Mouse (Mus musculus) midbrain, embryonic 16.5 days (tissue): Measurements from ENCODE around the gene Lhfpl2. TPM values are rescaled to one million over a fixed set of nuclear protein-coding genes. Genes with fewer than 3 reads are reported as not detected.

ENCODE experiments used
- ATAC-seq: fragments of 200-750 bp; cut with Nextera tagmentation; 2 replicates; pipeline ENCODE4 v1.8.0; 2017; ENCODE audit warnings: moderate TSS enrichment
- H3K27ac ChIP-seq: fragments of 300-500 bp; sonication (generic); 2 replicates; pipeline ENCODE4 v1.5.1; 2014; ENCODE audit warnings: mild to moderate bottlenecking, low read length, mixed read lengths
- H3K27me3 ChIP-seq: fragments of 300-500 bp; sonication (generic); 2 replicates; pipeline ENCODE4 v1.6.1; 2014; ENCODE audit warnings: low read depth, low read length, mixed read lengths; ENCODE audit not compliant: control insufficient read depth, insufficient read depth
- H3K36me3 ChIP-seq: fragments of 300-500 bp; sonication (generic); 2 replicates; pipeline ENCODE4 v1.6.1; 2014; ENCODE audit warnings: mild to moderate bottlenecking, low read length, moderate library complexity, mixed read lengths; ENCODE audit not compliant: control insufficient read depth, insufficient read depth
- H3K4me1 ChIP-seq: fragments of 300-500 bp; sonication (generic); 2 replicates; pipeline ENCODE4 v1.6.1; 2014; ENCODE audit warnings: mild to moderate bottlenecking, low read length, mixed read lengths; ENCODE audit not compliant: control insufficient read depth, insufficient read depth
- H3K4me2 ChIP-seq: fragments of 300-500 bp; sonication (generic); 2 replicates; pipeline ENCODE4 v1.6.1; 2014; ENCODE audit warnings: mild to moderate bottlenecking, low read length, mixed read lengths
- H3K4me3 ChIP-seq: fragments of 300-500 bp; sonication (generic); 2 replicates; pipeline ENCODE4 v1.5.1; 2014; ENCODE audit warnings: low read depth, mild to moderate bottlenecking, low read length, moderate library complexity, mixed read lengths
- H3K9ac ChIP-seq: fragments of 300-500 bp; sonication (generic); 2 replicates; pipeline ENCODE4 v1.6.1; 2014; ENCODE audit warnings: low read depth, low read length, mixed read lengths
- H3K9me3 ChIP-seq: fragments of 300-500 bp; sonication (generic); replicated peaks from 2 replicates; pipeline ENCODE4 v1.6.1; 2014; ENCODE audit warnings: mild to moderate bottlenecking, low read length, mixed read lengths; ENCODE audit not compliant: control insufficient read depth, poor library complexity, severe bottlenecking
- WGBS: fragments of 180-500 bp; shearing (Covaris S2); extraction: QIAGEN DNeasy Blood & Tissue Kit; methylation state at CpG from one replicate; pipeline ENCODE4 v1.1.7; 2014; 5-methylcytosine and 5-hydroxymethylcytosine counted together
- polyA plus RNA-seq: library from polyadenylated mRNA; unstranded; fragments of >200 nt; fragmentation: Nextera tagmentation; extraction: Ambion mirVana; gene quantifications from 2 replicates; pipeline ENCODE4 v1.2.1, GENCODE M21; 2015

Gene Lhfpl2
- polyA plus RNA-seq, 1 experiment from 2014 or later: 16.3 TPM

DNA sequence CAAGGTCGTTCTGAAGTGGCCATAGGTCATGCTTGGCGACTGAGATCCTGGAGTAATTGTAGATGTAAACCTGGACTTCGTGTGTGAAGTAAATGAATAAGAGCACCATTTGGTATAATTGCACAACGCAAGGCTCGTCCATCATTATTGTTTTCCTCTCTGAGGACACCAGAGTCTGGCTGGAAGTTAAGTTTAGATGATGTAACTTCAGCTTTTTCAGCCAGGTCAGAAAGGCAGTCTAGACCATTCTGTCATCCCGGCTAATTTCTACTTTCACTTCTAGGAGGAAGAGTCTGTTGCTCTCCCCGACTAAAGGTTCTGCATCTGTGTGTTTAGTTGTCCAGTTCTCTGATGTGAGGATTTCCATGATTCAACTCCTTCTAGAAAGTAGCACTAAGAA, 7.6 kb upstream of the Lhfpl2 start:
- no peak overlapping the region for H3K27ac ChIP-seq

DNA sequence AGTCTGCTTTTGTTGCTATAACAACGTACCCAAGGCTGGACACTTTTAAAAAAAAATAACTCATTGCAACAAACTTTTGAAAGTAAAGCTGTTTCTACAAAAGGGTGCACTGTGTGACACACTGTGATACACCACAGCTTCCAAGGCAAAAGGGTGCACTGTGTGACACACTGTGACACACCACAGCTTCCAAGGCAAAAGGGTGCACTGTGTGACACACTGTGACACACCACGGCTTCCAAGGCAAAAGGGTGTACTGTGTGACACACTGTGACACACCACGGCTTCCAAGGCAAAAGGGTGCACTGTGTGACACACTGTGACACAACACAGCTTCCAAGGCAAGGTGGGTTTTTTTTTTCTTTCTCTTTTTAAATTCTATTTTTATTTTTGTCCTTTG, 6.8 kb upstream of the Lhfpl2 start:
- ATAC-seq: no peak
- 95% methylated on average over 3 of the region's 3 CpGs for WGBS
- Histone ChIP-seq H3K4me2 (no peak overlapping the region), H3K9me3 (no peaks in the 10 kb centered on the region), H3K9ac (no peak overlapping the region), H3K36me3 (no peaks in the 10 kb centered on the region), H3K27me3 (no peaks in the 10 kb centered on the region), H3K4me1 (no peaks in the 10 kb centered on the region), H3K27ac (no peak overlapping the region), H3K4me3 (no peak overlapping the region)

More for the DNA sequence above, 7.6 kb upstream of the Lhfpl2 start:
- H3K4me3 ChIP-seq: no peak overlapping the region
- no peaks in the 10 kb centered on the region for H3K27me3 ChIP-seq
- H3K4me1 ChIP-seq: no peaks in the 10 kb centered on the region
- no peak overlapping the region for H3K4me2 ChIP-seq
- no peaks in the 10 kb centered on the region for H3K9me3 ChIP-seq
- no peak overlapping the region for H3K9ac ChIP-seq
- H3K36me3 ChIP-seq: no peaks in the 10 kb centered on the region
- WGBS: 75% methylated on average over 7 of the region's 7 CpGs
- ATAC-seq: no peak

DNA sequence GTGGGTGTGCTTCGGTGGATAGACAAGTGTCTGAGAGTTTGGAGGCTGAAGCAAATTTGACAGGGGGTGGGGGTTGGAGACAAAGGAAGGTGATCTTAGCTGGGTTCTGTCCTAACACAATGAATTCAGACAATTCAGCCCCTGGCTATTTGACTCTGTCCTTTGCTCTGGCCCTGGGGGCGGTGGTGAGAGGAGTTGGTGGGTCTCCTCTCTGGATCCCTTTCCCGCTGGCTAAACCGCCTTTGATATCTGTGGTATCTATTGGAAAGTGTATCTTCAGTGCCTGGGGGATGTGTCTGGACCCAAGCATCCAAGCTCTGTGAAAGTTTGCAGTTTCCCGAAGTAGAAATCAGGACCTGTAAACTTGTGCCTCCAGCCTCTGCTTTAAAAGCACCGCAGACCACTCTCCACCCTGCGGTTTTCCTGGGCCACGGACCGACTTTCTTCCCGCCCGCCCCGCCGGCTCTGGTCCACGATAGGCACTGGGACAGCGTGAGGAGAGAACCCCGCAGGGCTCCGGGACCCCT, 497 bp upstream of the Lhfpl2 start:
- Histone ChIP-seq H3K9ac (peak overlapping the region; percentile 77), H3K27me3 (peaks cover 5% of the 10 kb centered on the region), H3K4me1 (peaks cover 10% of the 10 kb centered on the region), H3K27ac (no peak overlapping the region), H3K4me2 (peak overlapping the region; percentile 100), H3K9me3 (no peaks in the 10 kb centered on the region), H3K4me3 (peak overlapping the region; percentile 82), H3K36me3 (no peaks in the 10 kb centered on the region)
- WGBS: 2% methylated on average over 17 of the region's 17 CpGs
- no peak; the same call in none of the 2 replicates for ATAC-seq

DNA sequence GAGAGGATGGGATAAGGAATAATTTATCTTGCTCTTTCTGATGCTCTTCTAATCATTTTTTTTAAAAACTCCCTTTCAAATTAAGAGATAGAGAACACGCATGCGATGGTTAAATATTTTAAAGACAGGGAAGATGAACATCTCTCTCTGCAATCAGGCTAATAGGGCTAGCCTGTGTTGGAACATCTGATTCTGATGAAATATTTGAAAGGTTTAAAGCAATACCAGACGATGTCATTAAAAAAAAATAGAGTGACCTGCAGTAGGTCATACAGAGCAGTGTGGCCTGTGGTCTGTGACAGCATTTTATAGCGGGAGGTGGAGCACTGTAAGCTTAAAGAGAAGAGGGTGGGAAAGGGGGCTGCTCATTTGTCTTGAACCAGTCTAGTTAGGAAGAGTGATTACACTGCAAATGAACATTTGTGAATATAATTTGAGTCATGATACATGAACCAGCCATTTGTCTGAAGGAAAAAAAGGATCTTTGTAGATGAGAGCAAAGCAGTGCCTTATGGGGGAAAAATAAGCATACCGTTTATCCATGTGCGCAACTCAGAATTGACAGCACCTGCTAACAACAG, 1.1 kb downstream of the Lhfpl2 start:
- Histone ChIP-seq H3K9me3 (no peaks in the 10 kb centered on the region), H3K4me2 (peak overlapping the region; percentile 100), H3K36me3 (no peaks in the 10 kb centered on the region), H3K27me3 (peaks cover 5% of the 10 kb centered on the region), H3K4me1 (peaks cover 13% of the 10 kb centered on the region), H3K4me3 (peak overlapping the region; percentile 82), H3K9ac (no peak overlapping the region), H3K27ac (no peak overlapping the region)
- WGBS: 37% methylated on average over 6 of the region's 6 CpGs
- ATAC-seq: no peak

DNA sequence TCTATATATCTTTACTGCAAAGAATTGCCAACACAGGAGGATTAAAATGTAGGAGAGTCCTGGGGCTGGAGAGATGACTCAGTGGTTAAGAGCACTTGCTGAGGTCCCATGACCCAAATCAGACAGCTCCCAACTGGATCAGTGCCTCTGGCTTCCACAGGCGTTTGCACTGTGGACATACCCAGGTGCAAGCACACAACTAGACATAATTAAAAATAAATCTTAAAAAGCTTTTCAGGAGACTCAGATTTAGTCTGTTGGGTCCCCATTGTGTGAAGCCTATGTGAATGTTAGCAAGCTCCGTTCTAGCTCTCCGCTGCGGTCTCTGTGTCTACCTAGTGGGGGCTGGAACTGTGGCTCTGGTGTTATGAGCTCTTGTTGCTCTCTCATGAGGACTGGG, 1.8 kb downstream of the Lhfpl2 start:
- Histone ChIP-seq H3K4me1 (peaks cover 13% of the 10 kb centered on the region), H3K27me3 (peaks cover 5% of the 10 kb centered on the region)
- 89% methylated on average over 4 of the region's 4 CpGs for WGBS

DNA sequence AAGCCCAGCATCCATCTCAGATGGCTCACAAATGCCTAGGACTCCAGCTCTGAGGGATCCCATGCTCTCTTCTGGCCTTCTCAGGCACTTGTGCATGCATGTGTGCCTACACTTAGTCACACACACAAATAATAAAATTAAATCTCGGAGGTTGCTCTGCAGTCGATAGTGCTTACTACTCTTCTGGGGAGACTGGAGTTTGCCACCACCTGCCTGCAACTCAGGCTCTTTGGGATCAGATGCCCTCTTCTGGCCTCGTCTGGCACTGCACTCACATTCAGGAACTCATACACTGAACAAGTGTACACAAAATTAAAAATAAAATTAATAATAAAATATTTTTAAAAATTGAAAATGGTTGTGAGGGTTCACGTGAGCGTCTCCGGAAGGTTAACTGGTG, 2.2 kb downstream of the Lhfpl2 start:
- ATAC-seq: no peak
- no peak overlapping the region for H3K4me3 ChIP-seq

More for the DNA sequence above, 1.8 kb downstream of the Lhfpl2 start:
- Histone ChIP-seq H3K36me3 (no peaks in the 10 kb centered on the region), H3K27ac (no peak overlapping the region), H3K4me2 (no peak overlapping the region), H3K4me3 (no peak overlapping the region), H3K9ac (no peak overlapping the region), H3K9me3 (no peaks in the 10 kb centered on the region)
- ATAC-seq: no peak

DNA sequence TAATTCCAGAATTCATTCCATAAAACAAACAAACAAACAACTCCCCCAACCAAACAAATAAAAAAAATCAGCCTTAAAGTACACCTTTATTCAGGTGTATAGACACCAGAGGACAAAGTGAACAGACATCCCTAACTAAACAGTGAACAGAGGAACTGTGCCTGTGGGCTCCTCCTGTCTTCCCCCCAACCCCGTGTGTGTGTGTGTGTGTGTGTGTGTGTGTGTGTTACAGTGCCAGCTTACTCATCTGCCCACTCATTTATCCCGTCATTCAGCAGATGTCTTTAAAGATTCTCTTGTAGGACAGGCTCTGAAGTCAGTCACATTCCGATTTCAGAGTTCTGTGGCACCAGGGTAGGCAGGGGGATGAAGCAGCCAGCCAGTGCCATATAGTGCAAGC, 2.9 kb downstream of the Lhfpl2 start:
- 73% methylated on average over 3 of the region's 3 CpGs for WGBS
- H3K36me3 ChIP-seq: no peaks in the 10 kb centered on the region
- no peak overlapping the region for H3K4me2 ChIP-seq
- no peaks in the 10 kb centered on the region for H3K9me3 ChIP-seq
- H3K9ac ChIP-seq: no peak overlapping the region
- ATAC-seq: no peak
- H3K27ac ChIP-seq: no peak overlapping the region
- peaks cover 13% of the 10 kb centered on the region for H3K4me1 ChIP-seq
- no peak overlapping the region for H3K4me3 ChIP-seq
- H3K27me3 ChIP-seq: peaks cover 10% of the 10 kb centered on the region

More for the DNA sequence above, 2.2 kb downstream of the Lhfpl2 start:
- Histone ChIP-seq H3K9ac (no peak overlapping the region), H3K36me3 (no peaks in the 10 kb centered on the region), H3K9me3 (no peaks in the 10 kb centered on the region), H3K27me3 (peaks cover 5% of the 10 kb centered on the region), H3K4me2 (no peak overlapping the region), H3K27ac (no peak overlapping the region), H3K4me1 (peaks cover 13% of the 10 kb centered on the region)
- WGBS: 82% methylated on average over 6 of the region's 6 CpGs

DNA sequence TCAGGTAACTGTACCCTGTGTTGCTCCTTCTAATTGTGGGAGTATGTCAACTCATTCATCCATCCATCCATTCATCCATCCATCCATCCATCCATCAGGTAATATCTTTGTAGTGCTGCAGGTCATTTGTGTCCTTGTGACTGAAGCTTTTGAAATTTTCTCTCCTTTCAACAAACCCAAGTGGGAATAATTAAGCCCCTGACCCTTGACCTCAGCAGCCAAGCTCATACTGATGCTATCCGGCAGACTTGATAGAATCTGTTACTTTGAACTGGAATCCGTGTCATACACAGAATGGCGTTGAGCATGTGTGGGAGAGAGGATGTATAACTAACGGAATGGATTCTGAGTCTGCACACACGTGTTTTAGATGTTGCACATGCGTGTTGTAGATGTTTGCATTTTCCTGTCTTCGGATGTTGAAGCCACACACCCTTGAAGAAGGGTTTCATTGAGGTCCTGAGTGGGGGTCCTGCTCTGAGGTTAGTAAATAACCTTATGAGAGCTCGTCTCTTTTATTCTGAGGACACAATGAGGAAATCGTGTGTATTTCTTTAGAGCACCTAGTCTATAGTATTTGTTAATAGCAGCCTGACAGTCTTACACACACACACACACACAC, 3.8 kb downstream of the Lhfpl2 start:
- Histone ChIP-seq H3K36me3 (no peaks in the 10 kb centered on the region), H3K9me3 (no peaks in the 10 kb centered on the region), H3K27me3 (peaks cover 10% of the 10 kb centered on the region), H3K4me3 (no peak overlapping the region), H3K27ac (no peak overlapping the region), H3K9ac (no peak overlapping the region), H3K4me1 (peaks cover 13% of the 10 kb centered on the region), H3K4me2 (no peak overlapping the region)
- no peak for ATAC-seq
- 60% methylated on average over 9 of the region's 9 CpGs for WGBS

DNA sequence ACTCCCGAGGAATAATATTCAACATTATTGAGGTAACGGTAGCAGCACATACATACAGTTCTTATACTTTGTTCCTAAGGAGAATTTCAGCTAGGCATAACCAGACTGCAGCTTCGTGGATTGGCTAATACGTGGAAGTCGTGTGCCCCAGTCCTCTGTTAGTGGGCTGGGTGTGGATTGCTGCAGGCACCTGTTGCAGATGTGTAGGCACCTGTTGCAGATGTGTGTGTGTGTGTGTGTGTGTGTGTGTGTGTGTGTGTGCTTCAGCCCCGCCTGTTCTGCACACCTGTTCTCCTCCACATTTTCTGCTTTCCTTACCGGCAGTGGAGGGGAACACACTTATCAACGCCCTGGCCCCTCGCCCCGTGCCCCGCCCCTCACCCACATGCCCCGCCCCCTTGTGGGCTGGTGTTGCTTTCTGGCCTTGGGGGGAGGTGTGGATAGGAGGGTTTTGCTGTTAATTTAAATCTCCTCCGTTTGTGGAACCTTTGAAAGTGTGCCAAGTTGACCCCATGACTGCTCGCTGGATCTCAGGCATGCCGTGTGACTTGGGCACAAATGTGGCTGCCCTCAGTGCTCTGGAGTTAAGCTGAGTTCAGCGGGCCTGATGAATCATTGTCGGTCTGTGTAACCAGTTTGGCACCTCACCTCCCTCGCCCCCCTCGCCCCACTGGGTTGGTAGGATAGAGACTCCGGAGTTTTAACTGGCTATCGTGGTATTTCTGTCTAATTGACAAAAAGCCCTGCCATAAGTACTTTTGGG, 4.9 kb downstream of the Lhfpl2 start:
- 15% methylated on average over 21 of the region's 21 CpGs for WGBS
- H3K27ac ChIP-seq: no peak overlapping the region
- H3K4me1 ChIP-seq: peaks cover 13% of the 10 kb centered on the region
- peaks cover 10% of the 10 kb centered on the region for H3K27me3 ChIP-seq
- H3K9ac ChIP-seq: no peak overlapping the region
- no peak for ATAC-seq
- H3K36me3 ChIP-seq: no peaks in the 10 kb centered on the region
- H3K4me3 ChIP-seq: no peak overlapping the region
- H3K4me2 ChIP-seq: no peak overlapping the region
- no peaks in the 10 kb centered on the region for H3K9me3 ChIP-seq
